Mouse (Mus musculus) kidney, embryonic 15.5 days (tissue): ENCODE results near the gene Rasal2. TPM values are rescaled to one million over a fixed set of nuclear protein-coding genes. Genes with fewer than 3 reads are reported as not detected.
A peak's percentile ranks its signal among the peaks of the same experiment; 100 is the strongest.

Experiments
- ATAC-seq: fragments of 200-750 bp; cut with Nextera tagmentation; replicated peaks from 2 replicates; pipeline ENCODE4 v1.8.0; 2017; ENCODE audit warnings: moderate TSS enrichment; ENCODE audit not compliant: low FRiP score
- H3K27ac ChIP-seq: fragments of 300-500 bp; sonication (generic); 2 replicates; pipeline ENCODE4 v1.5.1; 2015; ENCODE audit warnings: mild to moderate bottlenecking, inconsistent platforms
- H3K27me3 ChIP-seq: fragments of 300-500 bp; sonication (generic); 2 replicates; pipeline ENCODE4 v1.6.1; 2015; ENCODE audit warnings: inconsistent platforms
- H3K36me3 ChIP-seq: fragments of 300-500 bp; sonication (generic); 2 replicates; pipeline ENCODE4 v1.6.1; 2015; ENCODE audit warnings: inconsistent platforms
- H3K4me1 ChIP-seq: fragments of 300-500 bp; sonication (generic); 2 replicates; pipeline ENCODE4 v1.6.1; 2015; ENCODE audit warnings: inconsistent platforms
- H3K4me2 ChIP-seq: fragments of 300-500 bp; sonication (generic); 2 replicates; pipeline ENCODE4 v1.6.1; 2015; ENCODE audit warnings: moderate library complexity, mild to moderate bottlenecking, inconsistent platforms
- H3K4me3 ChIP-seq: fragments of 300-500 bp; sonication (generic); replicated peaks from 2 replicates; pipeline ENCODE4 v1.5.1; 2015; ENCODE audit warnings: mild to moderate bottlenecking, inconsistent platforms
- H3K9ac ChIP-seq: fragments of 300-500 bp; sonication (generic); 2 replicates; pipeline ENCODE4 v1.6.1; 2015; ENCODE audit warnings: mild to moderate bottlenecking, inconsistent platforms
- H3K9me3 ChIP-seq: fragments of 300-500 bp; sonication (generic); replicated peaks from 2 replicates; pipeline ENCODE4 v1.6.1; 2016; ENCODE audit warnings: inconsistent platforms
- WGBS: fragments of 180-500 bp; shearing (Covaris S2); methylation state at CpG from one replicate; pipeline ENCODE4 v1.1.7; 2015; ENCODE audit warnings: mixed read lengths; 5-methylcytosine and 5-hydroxymethylcytosine counted together
- polyA plus RNA-seq: library from polyadenylated mRNA; unstranded; fragments of >200 nt; fragmentation: Nextera tagmentation; extraction: Ambion mirVana; gene quantifications from 2 replicates; pipeline ENCODE4 v1.2.1, GENCODE M21; 2015

Rasal2 gene
- polyA plus RNA-seq, 1 experiment from 2014 or later: 8.0 TPM

GRCm38 (mm10) chr1:157448164-157448804, 35.9 kb upstream of the Rasal2 start:
- H3K4me3 ChIP-seq: no peak overlapping the region
- no peak overlapping the region for H3K4me2 ChIP-seq
- H3K9ac ChIP-seq: no peak overlapping the region
- H3K27me3 ChIP-seq: no peaks in the 10 kb centered on the region
- ATAC-seq: no peak
- H3K36me3 ChIP-seq: no peaks in the 10 kb centered on the region
- peak overlapping the region; percentile 57 for H3K27ac ChIP-seq
- WGBS: 33% methylated on average over 7 of the region's 7 CpGs
- H3K4me1 ChIP-seq: peaks cover 35% of the 10 kb centered on the region
- no peaks in the 10 kb centered on the region for H3K9me3 ChIP-seq

- H3K4me1 ChIP-seq: peaks cover 40% of the 10 kb centered on the region
- H3K36me3 ChIP-seq: no peaks in the 10 kb centered on the region
- no peaks in the 10 kb centered on the region for H3K27me3 ChIP-seq
- no peak overlapping the region for H3K4me3 ChIP-seq
- H3K4me2 ChIP-seq: no peak overlapping the region
- no peak for ATAC-seq
- no peaks in the 10 kb centered on the region for H3K9me3 ChIP-seq
- H3K9ac ChIP-seq: no peak overlapping the region
- WGBS: 75% methylated on average over 4 of the region's 4 CpGs
- H3K27ac ChIP-seq: 0 out of 2 replicates have a peak overlapping the region, but pooled peaks have one; percentile 1
Measured at GRCm38 (mm10) chr1:157447142-157447541, 34.7 kb upstream of the Rasal2 start.

- WGBS: 68% methylated on average over 7 of the region's 7 CpGs
- H3K9ac ChIP-seq: no peak overlapping the region
Measured at GRCm38 (mm10) chr1:157446325-157446724, 33.9 kb upstream of the Rasal2 start.

GRCm38 (mm10) chr1:157445398-157445910, 33.1 kb upstream of the Rasal2 start:
- peaks cover 36% of the 10 kb centered on the region for H3K4me1 ChIP-seq
- 95% methylated on average over 6 of the region's 6 CpGs for WGBS
- no peak overlapping the region for H3K27ac ChIP-seq
- no peak overlapping the region for H3K4me2 ChIP-seq
- no peaks in the 10 kb centered on the region for H3K36me3 ChIP-seq
- no peak overlapping the region for H3K9ac ChIP-seq
- H3K27me3 ChIP-seq: no peaks in the 10 kb centered on the region
- H3K4me3 ChIP-seq: no peak overlapping the region
- no peak for ATAC-seq
- no peaks in the 10 kb centered on the region for H3K9me3 ChIP-seq

More at GRCm38 (mm10) chr1:157446325-157446724, 33.9 kb upstream of the Rasal2 start:
- no peak overlapping the region for H3K4me3 ChIP-seq
- ATAC-seq: no peak
- no peaks in the 10 kb centered on the region for H3K36me3 ChIP-seq
- no peak overlapping the region for H3K27ac ChIP-seq
- peaks cover 40% of the 10 kb centered on the region for H3K4me1 ChIP-seq
- no peak overlapping the region for H3K4me2 ChIP-seq
- H3K9me3 ChIP-seq: no peaks in the 10 kb centered on the region
- H3K27me3 ChIP-seq: no peaks in the 10 kb centered on the region

GRCm38 (mm10) chr1:157444632-157445300, 32.4 kb upstream of the Rasal2 start:
- H3K4me2 ChIP-seq: no peak overlapping the region
- WGBS: 68% methylated on average over 13 of the region's 13 CpGs
- no peak overlapping the region for H3K9ac ChIP-seq
- no peak for ATAC-seq
- peak overlapping the region; percentile 66; the same call in 1 of the 2 replicates for H3K27ac ChIP-seq
- no peak overlapping the region for H3K4me3 ChIP-seq
- H3K36me3 ChIP-seq: no peaks in the 10 kb centered on the region
- no peaks in the 10 kb centered on the region for H3K9me3 ChIP-seq
- H3K27me3 ChIP-seq: no peaks in the 10 kb centered on the region
- peaks cover 29% of the 10 kb centered on the region for H3K4me1 ChIP-seq

- no peak overlapping the region for H3K9ac ChIP-seq
Measured at GRCm38 (mm10) chr1:157443723-157444561, 31.5 kb upstream of the Rasal2 start.

GRCm38 (mm10) chr1:157443026-157443722, 30.8 kb upstream of the Rasal2 start:
- Histone ChIP-seq H3K27me3 (no peaks in the 10 kb centered on the region), H3K4me3 (no peak overlapping the region), H3K9me3 (no peaks in the 10 kb centered on the region), H3K27ac (peak overlapping the region; percentile 66), H3K9ac (no peak overlapping the region), H3K4me2 (peak overlapping the region; percentile 31), H3K4me1 (peaks cover 20% of the 10 kb centered on the region), H3K36me3 (no peaks in the 10 kb centered on the region)
- 32% methylated on average over 14 of the region's 14 CpGs for WGBS
- ATAC-seq: no peak

More at GRCm38 (mm10) chr1:157443723-157444561, 31.5 kb upstream of the Rasal2 start:
- Histone ChIP-seq H3K36me3 (no peaks in the 10 kb centered on the region), H3K9me3 (no peaks in the 10 kb centered on the region), H3K27ac (peak overlapping the region; percentile 66), H3K4me1 (peaks cover 23% of the 10 kb centered on the region), H3K4me3 (no peak overlapping the region), H3K4me2 (peak overlapping the region; percentile 31), H3K27me3 (no peaks in the 10 kb centered on the region)
- no peak for ATAC-seq
- 44% methylated on average over 19 of the region's 19 CpGs for WGBS

- Histone ChIP-seq H3K4me1 (peaks cover 12% of the 10 kb centered on the region), H3K9me3 (no peaks in the 10 kb centered on the region), H3K9ac (no peak overlapping the region), H3K27ac (no peak overlapping the region), H3K36me3 (no peaks in the 10 kb centered on the region), H3K4me3 (no peak overlapping the region), H3K4me2 (peak overlapping the region; percentile 39), H3K27me3 (no peaks in the 10 kb centered on the region)
- no peak for ATAC-seq
- 11% methylated on average over 14 of the region's 14 CpGs for WGBS
Measured at GRCm38 (mm10) chr1:157439973-157440641, 27.7 kb upstream of the Rasal2 start.

- Histone ChIP-seq H3K4me1 (peaks cover 10% of the 10 kb centered on the region), H3K4me2 (no peak overlapping the region), H3K36me3 (no peaks in the 10 kb centered on the region), H3K27ac (no peak overlapping the region), H3K9me3 (no peaks in the 10 kb centered on the region), H3K4me3 (no peak overlapping the region), H3K27me3 (no peaks in the 10 kb centered on the region), H3K9ac (no peak overlapping the region)
- 90% methylated on average over 4 of the region's 4 CpGs for WGBS
- no peak for ATAC-seq
Measured at GRCm38 (mm10) chr1:157439101-157439500, 26.7 kb upstream of the Rasal2 start.

GRCm38 (mm10) chr1:157438290-157438689, 25.9 kb upstream of the Rasal2 start:
- 90% methylated on average over 2 of the region's 2 CpGs for WGBS
- ATAC-seq: no peak
- Histone ChIP-seq H3K4me2 (no peak overlapping the region), H3K4me3 (no peak overlapping the region), H3K4me1 (peaks cover 6% of the 10 kb centered on the region; the same call in 1 of the 2 replicates), H3K36me3 (no peaks in the 10 kb centered on the region), H3K9me3 (no peaks in the 10 kb centered on the region), H3K9ac (no peak overlapping the region), H3K27me3 (no peaks in the 10 kb centered on the region), H3K27ac (no peak overlapping the region)

- no peak overlapping the region for H3K27ac ChIP-seq
- no peaks in the 10 kb centered on the region for H3K9me3 ChIP-seq
- H3K36me3 ChIP-seq: no peaks in the 10 kb centered on the region
- H3K4me1 ChIP-seq: no peaks in the 10 kb centered on the region
- 74% methylated on average over 6 of the region's 6 CpGs for WGBS
- H3K27me3 ChIP-seq: no peaks in the 10 kb centered on the region
- ATAC-seq: no peak
- no peak overlapping the region for H3K4me3 ChIP-seq
- no peak overlapping the region for H3K4me2 ChIP-seq
- no peak overlapping the region for H3K9ac ChIP-seq
Measured at GRCm38 (mm10) chr1:157435926-157436325, 23.5 kb upstream of the Rasal2 start.
